Mouse (Mus musculus) ovary, postnatal 14 days (tissue): ENCODE data around the gene Zfp101.
A peak's percentile ranks its signal among the peaks of the same experiment; 100 is the strongest.

Experiments used
- DNase-seq: peaks from one replicate; pipeline ENCODE4 v3.0.0; 2022; ENCODE audit warnings: low spot score

The Zfp101 gene

DNA sequence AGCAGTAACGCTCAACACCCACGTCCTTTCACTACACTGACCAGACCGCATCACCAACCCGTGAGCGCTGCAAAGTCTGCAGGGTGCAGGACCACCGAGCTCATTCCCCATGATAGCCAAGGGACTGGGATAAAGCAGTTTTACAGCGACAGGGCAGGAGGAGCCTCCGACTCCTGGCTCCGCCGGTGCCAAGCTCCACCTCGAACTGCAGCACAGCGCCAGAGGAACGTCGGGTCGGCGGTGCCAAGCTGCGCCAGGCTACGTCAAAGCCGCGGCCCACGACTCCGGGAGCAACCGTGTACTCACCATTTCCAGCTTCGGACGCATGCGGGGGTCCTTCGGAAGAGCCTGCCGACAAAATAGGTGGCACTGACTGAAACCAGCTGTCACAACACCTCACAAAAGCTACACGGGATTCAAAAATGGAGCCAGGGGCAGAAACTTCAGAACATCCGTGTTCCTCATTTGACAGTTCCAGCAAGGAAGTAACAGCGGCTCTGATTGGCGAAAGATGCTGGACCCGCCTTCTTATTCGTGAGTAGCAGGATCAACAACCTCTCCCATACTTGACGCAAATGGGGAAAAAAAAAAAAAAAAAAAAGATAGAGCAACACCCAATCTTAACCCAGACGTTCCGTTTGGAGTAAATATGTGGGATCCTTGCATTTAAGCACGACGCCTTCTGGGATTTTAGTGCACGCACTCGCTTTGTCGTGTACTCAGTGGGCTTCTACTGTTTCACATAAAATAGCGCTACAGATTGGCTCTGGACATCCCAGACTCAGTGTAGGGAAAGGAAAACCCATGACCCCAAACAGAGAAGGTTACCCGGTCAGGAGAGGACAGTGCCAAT lies at the start of gene Zfp101:
TSS of gene Zfp101 (minus strand) at position 460 of the 853 bp plus-strand sequence.
- peak; percentile 79 for DNase-seq

DNA sequence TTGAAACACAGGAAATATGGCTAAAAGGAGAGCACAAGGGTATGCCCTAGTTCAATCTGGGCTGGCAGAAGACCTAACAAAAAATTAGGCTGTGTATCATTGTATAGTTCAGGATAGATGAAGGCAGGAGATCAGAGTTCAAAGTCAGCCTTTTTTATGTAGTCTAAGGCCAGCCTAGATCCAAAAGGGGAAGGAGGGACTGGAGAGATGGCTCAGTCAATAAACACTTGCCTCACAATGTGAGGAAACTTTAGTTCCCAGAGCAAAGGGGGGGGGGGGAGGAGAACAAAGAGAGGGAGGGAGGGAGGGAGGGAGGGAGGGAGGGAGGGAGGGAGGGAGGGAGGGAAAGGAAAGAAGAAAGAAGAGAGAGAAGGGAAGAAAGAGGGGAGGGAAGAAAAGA lies 46.7 kb upstream of the Zfp101 start:
- no peak for DNase-seq

DNA sequence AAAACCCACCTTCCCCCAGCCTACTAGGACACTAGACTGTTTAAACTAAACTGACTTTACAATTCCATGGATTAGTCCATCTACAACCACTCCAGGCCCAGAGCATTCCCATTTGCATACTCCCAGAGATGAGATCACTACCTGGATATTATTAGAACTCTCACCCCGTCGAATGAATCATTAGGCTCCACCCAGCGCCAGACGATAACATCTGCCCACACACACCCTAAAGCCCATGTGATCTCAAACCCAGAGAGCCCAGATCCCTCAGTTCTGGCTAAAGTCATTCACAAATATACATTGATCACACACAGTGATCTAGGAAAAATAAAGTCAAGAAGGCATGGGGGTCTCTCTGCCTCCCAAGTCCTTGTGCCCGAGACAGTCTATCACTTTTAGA lies 45.5 kb upstream of the Zfp101 start:
- no peak for DNase-seq

DNA sequence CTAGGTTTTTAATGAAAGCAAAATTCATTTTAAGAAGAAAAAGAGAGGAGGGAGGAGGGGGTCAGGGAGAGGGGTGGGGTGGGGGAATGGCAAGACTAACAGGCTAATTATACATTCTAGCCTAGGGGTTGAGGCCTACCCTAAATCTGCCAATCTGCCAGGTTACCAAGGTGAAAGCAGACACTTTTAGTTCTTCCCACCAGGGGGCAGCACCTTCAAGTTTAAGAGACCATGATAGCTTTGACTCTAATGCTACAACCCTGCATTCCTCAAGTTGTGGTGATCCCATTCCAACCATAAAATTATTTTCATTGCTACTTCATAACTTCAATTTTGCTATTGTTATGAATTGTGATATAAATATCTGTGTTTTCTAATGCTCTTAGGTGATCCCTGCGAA lies 44.7 kb upstream of the Zfp101 start:
- DNase-seq = peak; percentile 73

DNA sequence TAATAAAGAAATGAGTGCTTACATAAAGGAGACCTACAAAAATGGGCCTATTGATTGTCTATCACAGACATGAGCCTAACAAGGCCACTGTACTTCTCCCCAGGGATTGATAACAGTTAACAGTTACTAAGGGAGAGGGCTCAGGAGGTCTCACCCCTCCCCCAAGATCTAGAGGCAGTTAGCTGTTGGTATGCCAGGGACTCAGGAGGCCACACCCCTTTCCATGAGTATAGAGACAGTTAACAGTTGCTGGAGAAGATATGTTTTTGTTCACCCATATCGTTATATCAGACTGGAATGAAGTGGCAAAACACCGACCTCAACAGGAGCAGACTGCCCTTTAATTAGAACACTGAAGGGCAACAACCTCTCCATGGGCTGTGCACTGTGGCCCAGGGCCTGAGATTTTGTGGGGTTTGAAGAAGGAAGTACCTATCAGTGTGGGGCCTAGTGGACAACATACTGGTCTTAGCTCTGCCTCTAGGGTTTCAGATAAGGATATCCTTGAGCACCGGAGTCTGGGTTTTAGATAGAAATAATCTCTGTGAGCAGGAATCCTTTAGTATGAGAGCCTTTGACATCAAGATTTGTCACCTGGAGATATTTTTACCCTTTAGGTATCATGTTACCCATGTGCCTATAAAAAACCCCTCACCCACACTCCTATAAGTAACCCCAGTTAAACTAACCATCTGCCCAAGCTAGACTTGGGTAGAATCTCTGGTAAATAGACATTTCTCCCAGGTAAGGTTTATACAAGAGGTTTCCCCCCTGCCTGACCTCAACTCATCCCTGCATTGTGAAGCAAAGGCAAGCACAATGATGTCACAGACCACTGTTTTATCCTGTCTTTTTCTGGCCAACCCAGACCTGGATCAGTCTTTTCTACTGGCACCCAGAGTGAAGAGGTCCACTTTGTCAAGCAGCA lies 37.8 kb upstream of the Zfp101 start, which contains the start of gene Actl9:
TSS of gene Actl9 (plus strand) at position 878 of the 928 bp plus-strand sequence.
- DNase-seq = no peak

GRCm38 (mm10) chr17:33392271-33392670 lies 2.2 kb downstream of the Zfp101 start:
- DNase-seq = no peak

- no peak for DNase-seq
These were observed 8.7 kb downstream of the Zfp101 start for GRCm38 (mm10) chr17:33385705-33386104.

- no peak for DNase-seq
These were observed 21.6 kb downstream of the Zfp101 start for GRCm38 (mm10) chr17:33372795-33373194.

- peak; percentile 70 for DNase-seq
These were observed 35.7 kb downstream of the Zfp101 start, which contains the start of gene Zfp81 for GRCm38 (mm10) chr17:33358411-33359384. Zfp81 (minus strand) TSS chr17:33358878.

DNA sequence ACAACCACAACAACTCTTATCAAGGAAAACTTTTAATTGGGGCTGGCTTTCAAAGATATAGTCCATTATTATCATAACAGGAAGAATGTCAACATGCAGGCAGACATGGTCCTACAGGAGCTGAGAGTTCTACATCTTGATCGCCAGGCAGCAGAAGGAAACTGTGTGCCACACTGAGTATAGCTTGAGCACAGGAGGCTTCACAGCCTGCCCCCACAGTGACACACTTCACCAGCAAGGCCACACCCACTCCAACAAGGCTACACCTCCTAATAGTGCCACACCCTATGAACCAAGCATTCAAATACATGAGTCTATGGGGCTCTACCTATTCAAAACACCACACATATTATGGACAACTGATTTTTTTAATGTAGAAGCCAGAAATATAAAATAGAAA lies 41.5 kb downstream of the Zfp101 start:
- DNase-seq = no peak
